Mouse (Mus musculus) lung, adult 18-20 months (tissue): ENCODE results near the gene Hoxa10.

ENCODE experiments used
- DNase-seq, 2 experiments: peaks; one replicate each; pipeline ENCODE4 v3.0.0; 2022; ENCODE audit warnings: mixed read lengths in 2 of 2

The Hoxa10 gene

DNA sequence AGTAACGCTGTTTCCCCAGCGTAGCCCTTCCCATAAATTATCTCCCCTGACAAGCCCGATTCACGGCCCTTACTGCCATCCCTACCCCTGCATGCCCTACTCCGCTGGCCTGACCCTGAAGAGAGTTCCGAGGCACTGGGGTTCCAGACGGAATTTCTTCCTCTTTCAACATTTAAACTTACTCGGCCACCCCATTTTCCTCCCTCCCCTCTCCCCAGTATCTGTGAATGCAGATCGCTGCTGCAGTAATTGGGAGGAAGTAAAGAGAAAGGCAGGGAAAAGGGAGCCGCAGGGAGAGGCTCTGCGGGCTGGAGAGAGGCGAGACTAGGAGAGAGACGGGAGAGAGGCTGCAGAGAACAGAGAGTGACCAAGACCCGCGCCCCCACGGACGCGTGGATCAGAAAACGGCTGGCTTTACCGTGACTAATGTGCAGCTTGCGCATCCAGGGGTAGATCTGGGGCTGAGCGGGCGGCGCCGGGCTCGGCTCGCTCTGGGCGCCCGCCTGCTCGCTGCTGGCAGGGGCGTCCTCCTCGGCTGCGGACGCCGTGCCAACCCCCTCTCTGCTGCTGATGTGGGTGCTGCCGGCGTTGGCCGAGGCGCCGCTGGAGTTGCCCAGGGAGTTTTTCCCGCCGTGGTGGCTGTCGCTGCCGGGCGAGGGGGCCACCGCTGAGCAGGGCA lies 37.1 kb downstream of the Hoxa10 start:
- DNase-seq = peak in 1 of 2 experiments; percentile 27

DNA sequence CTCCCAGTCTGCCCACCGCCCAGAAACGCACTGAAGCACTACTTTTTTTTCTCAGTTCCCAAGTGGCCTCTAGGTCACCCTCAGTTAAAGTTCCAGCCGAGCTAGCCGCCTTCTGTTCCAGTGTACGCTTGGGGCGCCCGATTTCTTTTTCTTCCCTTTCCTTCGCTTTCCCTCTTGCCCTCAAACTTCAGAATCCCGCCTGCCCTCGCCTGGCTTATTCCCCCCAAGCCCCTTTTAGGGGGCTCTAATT lies 37.6 kb downstream of the Hoxa10 start:
- no peak for DNase-seq

DNA sequence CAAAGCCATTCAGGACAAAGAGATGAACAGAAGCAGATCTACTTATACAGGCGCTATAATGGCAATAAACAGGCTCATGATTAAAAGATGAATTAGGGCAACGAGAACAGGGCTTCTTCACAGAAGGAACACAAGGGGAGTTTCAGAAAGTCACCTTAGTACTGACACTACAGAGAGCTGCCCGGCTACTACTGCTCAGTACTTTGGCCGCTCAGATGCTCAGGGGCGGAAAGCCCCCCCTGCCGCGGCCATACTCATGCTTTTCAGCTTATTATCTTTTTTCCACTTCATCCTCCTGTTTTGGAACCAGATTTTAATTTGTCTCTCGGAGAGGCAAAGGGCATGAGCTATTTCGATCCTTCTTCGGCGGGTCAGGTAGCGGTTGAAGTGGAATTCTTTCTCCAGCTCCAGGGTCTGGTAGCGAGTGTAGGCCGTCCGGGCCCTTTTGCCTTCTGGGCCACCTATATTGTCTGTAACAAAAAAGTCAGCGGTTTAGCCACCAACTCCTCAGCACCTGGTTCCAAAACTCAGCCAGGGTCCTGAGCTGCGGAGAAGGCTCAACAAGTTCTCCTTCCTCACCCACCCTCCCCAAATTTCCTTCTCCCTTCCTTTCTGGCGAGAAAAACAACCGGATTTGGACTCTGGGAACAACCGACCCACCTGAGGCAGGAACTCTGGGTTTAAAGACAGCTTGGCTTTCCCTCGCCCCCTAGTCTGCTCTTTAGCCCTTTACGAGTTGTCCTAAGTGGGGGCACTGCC lies 38.1 kb downstream of the Hoxa10 start:
- DNase-seq = peak in 1 of 2 experiments; percentile 4

GRCm38 (mm10) chr6:52201269-52201668 lies 39.4 kb downstream of the Hoxa10 start:
- DNase-seq = peak in 1 of 2 experiments; percentile 3

GRCm38 (mm10) chr6:52200751-52201250 lies 39.9 kb downstream of the Hoxa10 start:
- DNase-seq = no peak

DNA sequence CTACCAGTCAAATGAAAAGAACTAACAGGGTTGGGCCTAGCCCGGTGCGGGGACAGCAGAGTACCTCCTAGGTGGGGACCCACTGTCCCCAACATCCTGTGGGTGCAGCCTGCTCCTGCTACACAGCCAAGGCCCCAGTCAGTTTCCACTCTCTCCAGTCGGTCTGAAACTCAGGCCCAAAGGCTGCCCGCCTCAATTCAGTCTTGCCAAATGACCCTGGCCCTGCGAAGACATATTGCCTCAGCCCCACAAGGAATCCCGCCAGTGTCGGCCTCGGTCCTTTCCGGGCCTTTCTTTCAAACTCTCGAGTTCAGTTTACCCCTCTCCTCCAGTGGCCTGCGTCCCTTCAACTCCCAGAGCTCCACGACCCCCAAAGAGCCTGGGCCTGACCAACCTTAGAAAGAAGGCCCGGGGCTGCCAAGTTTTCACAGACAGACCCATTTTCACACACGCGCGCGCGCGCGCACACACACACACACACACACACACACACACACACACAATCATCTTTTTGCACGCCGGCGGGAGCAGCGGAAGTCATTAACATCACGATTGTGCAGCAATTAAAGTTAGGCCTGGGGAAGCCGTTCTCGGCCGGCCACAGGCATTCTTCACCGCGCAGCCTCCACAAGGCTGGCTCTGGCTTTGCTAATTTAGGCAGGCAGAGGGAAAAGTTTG lies 40.4 kb downstream of the Hoxa10 start:
- peak in 1 of 2 experiments; percentile 32 for DNase-seq

- DNase-seq = peak; percentile 71 to 80
Measured at GRCm38 (mm10) chr6:52197271-52197670, 43.4 kb downstream of the Hoxa10 start.

- no peak for DNase-seq
Measured at GRCm38 (mm10) chr6:52196811-52197210, 43.8 kb downstream of the Hoxa10 start.

GRCm38 (mm10) chr6:52194690-52195089 lies 46.0 kb downstream of the Hoxa10 start:
- no peak for DNase-seq

- peak; percentile 79 to 85 for DNase-seq
Measured at GRCm38 (mm10) chr6:52191860-52192550, 48.6 kb downstream of the Hoxa10 start.

DNA sequence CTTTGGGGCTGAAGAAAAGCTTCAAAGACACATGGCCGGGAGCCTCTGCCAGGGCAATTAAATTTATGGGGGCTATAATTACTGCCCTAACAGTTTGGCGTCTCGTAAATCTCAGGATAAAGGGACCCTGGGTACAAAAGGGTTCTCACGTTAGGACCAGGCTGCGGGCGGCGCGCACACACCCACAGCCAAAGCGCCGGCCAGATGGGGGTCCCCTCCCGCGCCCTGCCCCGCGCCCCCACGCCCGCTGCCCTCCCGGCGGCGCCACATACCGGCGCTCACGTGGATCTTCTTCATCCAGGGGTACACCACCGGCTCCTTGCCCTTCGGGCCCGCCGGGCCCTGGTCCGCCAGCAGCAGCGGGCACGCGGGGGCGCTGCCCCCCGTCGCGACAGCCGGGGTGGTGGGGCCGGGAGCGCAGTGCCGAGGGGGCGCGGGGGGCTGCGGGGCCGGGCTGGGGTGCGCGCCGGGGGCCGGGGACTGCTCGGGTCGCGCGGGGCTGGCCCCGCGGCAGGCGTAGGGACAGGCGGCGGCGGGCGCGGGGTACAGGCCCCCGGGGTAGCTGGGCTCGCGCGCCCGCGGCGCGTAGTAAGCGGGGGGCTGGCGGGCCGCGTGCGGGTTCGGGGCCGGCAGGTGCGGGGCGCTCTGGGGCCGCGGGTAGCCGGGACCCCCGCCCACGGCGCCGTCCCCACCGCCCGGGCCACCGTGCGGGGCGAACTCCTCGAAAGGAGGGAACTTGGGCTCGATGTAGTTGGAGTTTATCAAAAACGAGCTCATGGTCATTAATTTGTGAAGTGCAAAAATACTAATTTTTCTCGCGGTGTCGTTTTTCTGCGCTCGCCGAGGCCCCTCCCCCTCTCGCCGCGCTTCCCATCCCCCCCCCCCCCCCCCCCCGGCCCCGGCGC lies 49.5 kb downstream of the Hoxa10 start, which contains the start of gene Hoxa4:
Gene Hoxa4 (minus strand): TSS at position 848 of the 905 bp plus-strand sequence.
- DNase-seq = peak in 1 of 2 experiments; percentile 11

DNA sequence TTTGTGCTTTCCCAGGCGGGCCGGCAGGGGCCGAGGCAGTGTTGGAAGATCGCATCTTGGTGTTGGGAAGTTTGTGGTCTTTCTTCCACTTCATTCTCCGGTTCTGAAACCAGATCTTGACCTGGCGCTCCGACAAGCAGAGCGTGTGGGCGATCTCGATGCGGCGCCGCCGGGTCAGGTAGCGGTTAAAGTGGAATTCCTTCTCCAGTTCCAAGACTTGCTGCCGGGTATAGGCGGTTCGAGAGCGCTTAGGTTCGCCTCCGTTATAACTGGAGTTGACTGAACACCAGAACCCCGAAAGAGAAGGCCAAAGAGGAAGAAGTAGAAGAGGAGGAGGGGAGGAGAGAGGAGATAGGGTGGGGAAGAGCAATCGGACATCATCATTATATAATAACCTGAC lies 50.2 kb downstream of the Hoxa10 start:
- DNase-seq = peak in 1 of 2 experiments; percentile 45

- peak in 1 of 2 experiments; percentile 4 for DNase-seq
Measured at GRCm38 (mm10) chr6:52189909-52190308, 50.7 kb downstream of the Hoxa10 start.

DNA sequence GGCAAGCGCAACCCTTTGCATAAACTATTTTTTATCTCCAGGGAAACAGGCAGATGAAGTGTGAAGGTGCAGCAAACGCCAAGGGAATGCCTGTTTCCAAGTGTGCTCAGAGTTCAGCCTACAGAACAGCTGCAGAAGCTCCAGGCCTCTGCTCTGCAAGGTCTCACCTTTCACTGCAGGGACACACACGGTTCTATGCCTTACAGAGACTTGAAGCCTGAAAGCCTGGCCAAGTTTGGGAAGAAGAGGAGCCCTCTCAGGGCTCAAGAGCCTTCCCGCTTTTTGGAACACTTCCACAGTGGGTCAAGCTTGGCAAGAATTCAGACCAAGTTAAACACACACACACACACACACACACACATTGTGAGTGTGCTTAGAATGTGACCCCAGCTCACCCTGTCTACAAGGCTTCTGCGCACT lies 51.5 kb downstream of the Hoxa10 start:
- peak in 1 of 2 experiments; percentile 53 for DNase-seq

GRCm38 (mm10) chr6:52186500-52186899 lies 54.2 kb downstream of the Hoxa10 start:
- DNase-seq = no peak

DNA sequence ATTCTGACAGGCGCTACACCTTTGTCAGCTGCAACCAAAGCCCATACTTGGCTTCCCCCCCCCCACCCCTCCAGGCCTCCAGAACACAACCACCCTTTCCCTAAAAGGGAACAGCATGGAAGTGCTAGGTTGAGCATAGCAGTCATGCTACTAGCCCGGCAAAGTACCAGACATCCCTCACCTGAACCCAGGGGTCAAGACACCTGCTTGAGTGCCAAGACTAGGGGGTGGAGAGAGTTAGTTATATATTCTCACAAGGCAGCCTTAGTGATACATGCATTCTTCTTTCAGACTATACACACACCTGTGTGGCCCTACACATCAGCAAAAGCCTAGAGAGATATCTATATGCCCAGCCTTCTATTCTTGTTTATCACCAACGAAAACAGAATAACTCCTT lies 54.8 kb downstream of the Hoxa10 start:
- no peak for DNase-seq

GRCm38 (mm10) chr6:52185222-52185621 lies 55.4 kb downstream of the Hoxa10 start:
- DNase-seq = peak in 1 of 2 experiments; percentile 9

GRCm38 (mm10) chr6:52184668-52185067 lies 56.0 kb downstream of the Hoxa10 start:
- peak in 1 of 2 experiments; percentile 4 for DNase-seq

DNA sequence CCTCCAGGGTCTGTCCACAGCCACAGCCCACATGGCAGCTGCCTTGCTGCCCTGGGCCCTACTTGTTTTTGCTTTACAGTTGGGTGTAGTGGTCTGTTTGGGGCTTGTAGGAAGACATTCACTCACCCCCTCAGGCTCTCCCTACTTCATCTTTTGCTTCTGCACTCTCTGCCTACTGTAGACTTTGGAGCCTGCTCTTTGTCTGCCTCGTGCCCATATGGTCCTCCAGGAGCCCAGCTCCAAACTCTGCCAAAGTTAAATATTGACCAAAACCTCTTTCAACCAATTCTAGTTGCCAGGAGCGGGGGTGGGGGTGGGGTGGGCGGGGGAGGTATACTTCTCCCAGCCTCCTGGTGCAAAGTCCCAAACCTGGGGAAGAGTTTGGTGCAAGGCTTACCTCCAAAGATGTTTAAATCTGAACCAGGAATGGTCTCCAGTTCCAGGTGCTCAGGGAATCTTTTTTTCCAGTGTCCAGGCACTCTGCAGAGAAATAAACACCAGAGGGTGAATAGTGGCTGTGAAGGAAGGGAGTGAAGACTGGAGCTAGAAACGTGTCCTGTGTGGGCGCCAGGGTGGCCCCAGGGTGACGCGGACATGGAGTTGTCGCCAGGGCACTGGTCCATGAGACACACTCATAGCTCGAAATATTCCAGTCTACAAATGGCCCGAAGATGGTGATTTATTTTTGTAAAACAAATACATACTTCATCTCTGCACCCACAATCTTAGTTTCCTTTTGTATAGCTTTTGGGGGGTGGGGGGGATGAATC lies 57.2 kb downstream of the Hoxa10 start:
- DNase-seq = peak in 1 of 2 experiments; percentile 14

GRCm38 (mm10) chr6:52182793-52183192 lies 57.9 kb downstream of the Hoxa10 start:
- no peak for DNase-seq

DNA sequence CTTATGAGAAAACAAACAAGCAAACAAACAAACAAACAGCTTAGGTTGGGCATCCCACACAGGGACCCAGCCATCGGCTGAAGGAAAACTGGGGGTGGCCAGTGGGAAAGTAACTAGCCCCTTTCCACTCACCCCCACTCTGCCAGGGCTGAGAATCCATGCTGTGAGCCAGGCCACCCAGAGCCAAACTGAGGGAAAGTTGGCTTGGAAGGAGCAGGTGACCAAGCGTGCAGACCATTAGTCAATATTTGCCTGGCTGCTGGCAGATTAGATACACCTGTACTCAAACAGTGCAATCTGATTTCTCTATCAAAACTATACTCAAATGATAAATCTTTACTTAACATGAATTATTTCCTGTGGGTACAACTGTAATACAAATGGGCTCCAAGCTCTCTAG lies 58.6 kb downstream of the Hoxa10 start:
- no peak for DNase-seq
